Mouse (Mus musculus) megakaryocyte, embryonic 14.5 days (primary cell): ENCODE data around the gene Galnt18.

ENCODE experiments used
- FLI1 ChIP-seq: IDR thresholded peaks from 2 replicates; pipeline ENCODE4 v1.6.1; 2012; ENCODE audit warnings: low read length, inconsistent platforms, mixed read lengths
- GATA1 ChIP-seq: IDR thresholded peaks from 3 replicates; pipeline ENCODE4 v1.6.1; 2012; ENCODE audit warnings: mixed read lengths, low read length, inconsistent platforms, borderline replicate concordance

GRCm38 (mm10) chr7:111710311-111710710 is 69.5 kb downstream of the Galnt18 start:
- no peak for TF ChIP-seq GATA1
- no peak for TF ChIP-seq FLI1
